Mouse (Mus musculus) hindbrain, embryonic 12.5 days (tissue): ENCODE measurements at regions not wholly inside any gene's neighbourhood (a gene's known extent, or its start where the extent isn't known, plus 50 kb on each side); places are given as distances from the start of the nearest gene placed in this dataset.
A peak's percentile ranks its signal among the peaks of the same experiment; 100 is the strongest.

Experiments used
- ATAC-seq: fragments of 200-750 bp; cut with Nextera tagmentation; 2 replicates; pipeline ENCODE4 v1.8.0; 2017; ENCODE audit warnings: moderate TSS enrichment; ENCODE audit not compliant: low FRiP score
- H3K27ac ChIP-seq: fragments of 300-500 bp; sonication (generic); 2 replicates; pipeline ENCODE4 v1.5.1; 2016; ENCODE audit warnings: mild to moderate bottlenecking
- H3K27me3 ChIP-seq: fragments of 300-500 bp; sonication (generic); 2 replicates; pipeline ENCODE4 v1.6.1; 2016; ENCODE audit warnings: mild to moderate bottlenecking
- H3K36me3 ChIP-seq: fragments of 300-500 bp; sonication (generic); 2 replicates; pipeline ENCODE4 v1.6.1; 2016; ENCODE audit warnings: mild to moderate bottlenecking
- H3K4me1 ChIP-seq: fragments of 300-500 bp; sonication (generic); 2 replicates; pipeline ENCODE4 v1.6.1; 2016
- H3K4me2 ChIP-seq: fragments of 300-500 bp; sonication (generic); replicated peaks from 2 replicates; pipeline ENCODE4 v1.6.1; 2016; ENCODE audit warnings: mild to moderate bottlenecking
- H3K4me3 ChIP-seq: fragments of 300-500 bp; sonication (generic); 2 replicates; pipeline ENCODE4 v1.5.1; 2016; ENCODE audit warnings: mild to moderate bottlenecking
- H3K9ac ChIP-seq: fragments of 300-500 bp; sonication (generic); 2 replicates; pipeline ENCODE4 v1.6.1; 2016; ENCODE audit warnings: mild to moderate bottlenecking, moderate library complexity
- H3K9me3 ChIP-seq: fragments of 300-500 bp; sonication (generic); replicated peaks from 2 replicates; pipeline ENCODE4 v1.6.1; 2016; ENCODE audit warnings: mild to moderate bottlenecking
- WGBS: fragments of 180-500 bp; shearing (Covaris S2); methylation state at CpG from one replicate; pipeline ENCODE4 v1.1.7; 2016; 5-methylcytosine and 5-hydroxymethylcytosine counted together

GRCm38 (mm10) chr3:131893061-131893804 lies 191.9 kb upstream of the Dkk2 start:
- no peaks in the 10 kb centered on the region for H3K4me1 ChIP-seq
- no peak overlapping the region for H3K27ac ChIP-seq
- no peak overlapping the region for H3K9ac ChIP-seq
- H3K4me3 ChIP-seq, result no peak overlapping the region
- WGBS, result 75% methylated on average over 16 of the region's 16 CpGs
- no peaks in the 10 kb centered on the region for H3K9me3 ChIP-seq
- H3K27me3 ChIP-seq, result no peaks in the 10 kb centered on the region
- no peaks in the 10 kb centered on the region for H3K36me3 ChIP-seq
- ATAC-seq, result no peak
- no peak overlapping the region for H3K4me2 ChIP-seq

GRCm38 (mm10) chr3:131895057-131895456 lies 190.0 kb upstream of the Dkk2 start:
- no peak overlapping the region for H3K4me3 ChIP-seq
- H3K4me1 ChIP-seq, result no peaks in the 10 kb centered on the region
- no peaks in the 10 kb centered on the region for H3K27me3 ChIP-seq
- 58% methylated on average over 1 of the region's 1 CpGs for WGBS
- H3K9me3 ChIP-seq, result no peaks in the 10 kb centered on the region
- H3K9ac ChIP-seq, result no peak overlapping the region
- no peak overlapping the region for H3K4me2 ChIP-seq
- H3K36me3 ChIP-seq, result no peaks in the 10 kb centered on the region
- no peak for ATAC-seq
- no peak overlapping the region for H3K27ac ChIP-seq

GRCm38 (mm10) chr3:131913534-131913933 lies 171.6 kb upstream of the Dkk2 start:
- ATAC-seq, result no peak
- 88% methylated on average over 6 of the region's 6 CpGs for WGBS
- no peaks in the 10 kb centered on the region for H3K4me1 ChIP-seq
- H3K9ac ChIP-seq, result no peak overlapping the region
- H3K9me3 ChIP-seq, result no peaks in the 10 kb centered on the region
- no peak overlapping the region for H3K4me3 ChIP-seq
- H3K36me3 ChIP-seq, result no peaks in the 10 kb centered on the region
- H3K27ac ChIP-seq, result no peak overlapping the region
- H3K4me2 ChIP-seq, result no peak overlapping the region
- H3K27me3 ChIP-seq, result no peaks in the 10 kb centered on the region

- Histone ChIP-seq H3K9ac (no peak overlapping the region), H3K4me3 (no peak overlapping the region), H3K27me3 (no peaks in the 10 kb centered on the region), H3K9me3 (no peaks in the 10 kb centered on the region), H3K27ac (no peak overlapping the region), H3K4me2 (no peak overlapping the region), H3K36me3 (no peaks in the 10 kb centered on the region), H3K4me1 (no peaks in the 10 kb centered on the region)
- ATAC-seq, result no peak
- 86% methylated on average over 3 of the region's 3 CpGs for WGBS
Observed at GRCm38 (mm10) chr3:131914372-131914771, 170.7 kb upstream of the Dkk2 start.

- no peaks in the 10 kb centered on the region for H3K27me3 ChIP-seq
- no peaks in the 10 kb centered on the region for H3K4me1 ChIP-seq
- no peak overlapping the region for H3K4me2 ChIP-seq
- ATAC-seq, result no peak
- H3K9me3 ChIP-seq, result no peaks in the 10 kb centered on the region
- WGBS, result 75% methylated on average over 7 of the region's 7 CpGs
- no peak overlapping the region for H3K9ac ChIP-seq
- no peaks in the 10 kb centered on the region for H3K36me3 ChIP-seq
- no peak overlapping the region for H3K27ac ChIP-seq
- no peak overlapping the region for H3K4me3 ChIP-seq
Observed at GRCm38 (mm10) chr3:131914997-131915396, 170.1 kb upstream of the Dkk2 start.

- no peak for ATAC-seq
- Histone ChIP-seq H3K27me3 (no peaks in the 10 kb centered on the region), H3K9ac (no peak overlapping the region), H3K36me3 (no peaks in the 10 kb centered on the region), H3K4me2 (no peak overlapping the region), H3K27ac (no peak overlapping the region), H3K4me1 (no peaks in the 10 kb centered on the region), H3K4me3 (no peak overlapping the region), H3K9me3 (no peaks in the 10 kb centered on the region)
- WGBS, result 59% methylated on average over 13 of the region's 13 CpGs
Observed at GRCm38 (mm10) chr3:131917734-131918534, 167.2 kb upstream of the Dkk2 start.

- Histone ChIP-seq H3K36me3 (no peaks in the 10 kb centered on the region), H3K4me1 (no peaks in the 10 kb centered on the region), H3K27ac (no peak overlapping the region), H3K4me2 (no peak overlapping the region), H3K9me3 (no peaks in the 10 kb centered on the region), H3K4me3 (no peak overlapping the region), H3K27me3 (no peaks in the 10 kb centered on the region), H3K9ac (no peak overlapping the region)
- 78% methylated on average over 12 of the region's 12 CpGs for WGBS
- ATAC-seq, result no peak
Observed at GRCm38 (mm10) chr3:131919476-131919875, 165.6 kb upstream of the Dkk2 start.

- no peaks in the 10 kb centered on the region for H3K4me1 ChIP-seq
- ATAC-seq, result no peak
- 85% methylated on average over 6 of the region's 6 CpGs for WGBS
- H3K9me3 ChIP-seq, result no peaks in the 10 kb centered on the region
- no peaks in the 10 kb centered on the region for H3K27me3 ChIP-seq
- H3K4me3 ChIP-seq, result no peak overlapping the region
- H3K9ac ChIP-seq, result no peak overlapping the region
- H3K36me3 ChIP-seq, result no peaks in the 10 kb centered on the region
- no peak overlapping the region for H3K4me2 ChIP-seq
- H3K27ac ChIP-seq, result no peak overlapping the region
Observed at GRCm38 (mm10) chr3:131921161-131921560, 163.9 kb upstream of the Dkk2 start.

GRCm38 (mm10) chr3:131922733-131923132 lies 162.4 kb upstream of the Dkk2 start:
- Histone ChIP-seq H3K4me2 (no peak overlapping the region), H3K36me3 (no peaks in the 10 kb centered on the region), H3K4me1 (no peaks in the 10 kb centered on the region), H3K27me3 (no peaks in the 10 kb centered on the region), H3K9me3 (no peaks in the 10 kb centered on the region), H3K4me3 (no peak overlapping the region), H3K9ac (no peak overlapping the region), H3K27ac (no peak overlapping the region)
- 36% methylated on average over 1 of the region's 1 CpGs for WGBS
- peak; percentile 67; the same call in 1 of the 2 replicates for ATAC-seq

- no peak overlapping the region for H3K4me2 ChIP-seq
- 50% methylated on average over 7 of the region's 7 CpGs for WGBS
- no peaks in the 10 kb centered on the region for H3K4me1 ChIP-seq
- no peak for ATAC-seq
- no peak overlapping the region for H3K9ac ChIP-seq
- no peaks in the 10 kb centered on the region for H3K36me3 ChIP-seq
- H3K9me3 ChIP-seq, result no peaks in the 10 kb centered on the region
- H3K27me3 ChIP-seq, result no peaks in the 10 kb centered on the region
- no peak overlapping the region for H3K4me3 ChIP-seq
- H3K27ac ChIP-seq, result no peak overlapping the region
Observed at GRCm38 (mm10) chr3:131940896-131941295, 144.2 kb upstream of the Dkk2 start.

- H3K4me2 ChIP-seq, result no peak overlapping the region
- H3K4me1 ChIP-seq, result no peaks in the 10 kb centered on the region
- no peaks in the 10 kb centered on the region for H3K36me3 ChIP-seq
- no peak overlapping the region for H3K4me3 ChIP-seq
- no peaks in the 10 kb centered on the region for H3K9me3 ChIP-seq
- H3K27ac ChIP-seq, result no peak overlapping the region
- WGBS, result 83% methylated on average over 24 of the region's 24 CpGs
- ATAC-seq, result no peak
- H3K9ac ChIP-seq, result no peak overlapping the region
- H3K27me3 ChIP-seq, result no peaks in the 10 kb centered on the region
Observed at GRCm38 (mm10) chr3:131941961-131942753, 142.9 kb upstream of the Dkk2 start.

- no peak overlapping the region for H3K4me2 ChIP-seq
- 94% methylated on average over 7 of the region's 7 CpGs for WGBS
- H3K4me1 ChIP-seq, result no peaks in the 10 kb centered on the region
- no peaks in the 10 kb centered on the region for H3K27me3 ChIP-seq
- ATAC-seq, result no peak
- no peak overlapping the region for H3K9ac ChIP-seq
- H3K9me3 ChIP-seq, result no peaks in the 10 kb centered on the region
- H3K36me3 ChIP-seq, result no peaks in the 10 kb centered on the region
- H3K27ac ChIP-seq, result no peak overlapping the region
- no peak overlapping the region for H3K4me3 ChIP-seq
Observed at GRCm38 (mm10) chr3:131943436-131943835, 141.7 kb upstream of the Dkk2 start.
